Mouse (Mus musculus) heart, postnatal 0 days (tissue): ENCODE data around the gene Pip4k2a. TPM values are rescaled to one million over a fixed set of nuclear protein-coding genes. Genes with fewer than 3 reads are reported as not detected.

Source experiments
- ATAC-seq: fragments of 200-750 bp; cut with Nextera tagmentation; 2 replicates; pipeline ENCODE4 v1.8.0; 2017; ENCODE audit warnings: low read depth, moderate number of reproducible peaks, moderate library complexity; ENCODE audit not compliant: insufficient read depth
- DNase-seq: peaks from one replicate; pipeline ENCODE4 v3.0.0-alpha.2; 2016; ENCODE audit warnings: low spot score
- H3K27ac ChIP-seq: fragments of 300-500 bp; sonication (generic); 2 replicates; pipeline ENCODE4 v1.5.1; 2014; ENCODE audit warnings: low read depth, mild to moderate bottlenecking
- H3K27me3 ChIP-seq: fragments of 300-500 bp; sonication (generic); 2 replicates; pipeline ENCODE4 v1.6.1; 2014; ENCODE audit warnings: low read length, mixed read lengths; ENCODE audit not compliant: control insufficient read depth, insufficient read depth
- H3K36me3 ChIP-seq: fragments of 300-500 bp; sonication (generic); replicated peaks from 2 replicates; pipeline ENCODE4 v1.6.1; 2014; ENCODE audit warnings: low read length, mixed read lengths; ENCODE audit not compliant: control insufficient read depth, insufficient read depth
- H3K4me1 ChIP-seq: fragments of 300-500 bp; sonication (generic); 2 replicates; pipeline ENCODE4 v1.6.1; 2014; ENCODE audit warnings: antibody characterized with exemption; ENCODE audit not compliant: control insufficient read depth, insufficient read depth
- H3K4me2 ChIP-seq: fragments of 300-500 bp; sonication (generic); 2 replicates; pipeline ENCODE4 v1.6.1; 2014; ENCODE audit warnings: low read depth, mild to moderate bottlenecking, low read length, moderate library complexity
- H3K4me3 ChIP-seq: fragments of 300-500 bp; sonication (generic); 2 replicates; pipeline ENCODE4 v1.5.1; 2014; ENCODE audit warnings: low read depth, low read length
- H3K9ac ChIP-seq: fragments of 300-500 bp; sonication (generic); replicated peaks from 2 replicates; pipeline ENCODE4 v1.6.1; 2014; ENCODE audit warnings: low read depth, low read length, mixed read lengths
- H3K9me3 ChIP-seq: fragments of 300-500 bp; sonication (generic); replicated peaks from 2 replicates; pipeline ENCODE4 v1.6.1; 2016; ENCODE audit warnings: low read length; ENCODE audit not compliant: control insufficient read depth
- CTCF ChIP-seq: IDR thresholded peaks from 2 replicates; pipeline ENCODE4 v1.5.1; 2016; ENCODE audit warnings: antibody characterized with exemption, control low read depth, low read depth
- EP300 ChIP-seq: IDR thresholded peaks from 2 replicates; pipeline ENCODE4 v1.6.1; 2016; ENCODE audit warnings: antibody characterized with exemption, low read depth
- WGBS: fragments of 180-500 bp; shearing (Covaris S2); extraction: QIAGEN DNeasy Blood & Tissue Kit; methylation state at CpG from one replicate; pipeline ENCODE4 v1.1.7; 2014; 5-methylcytosine and 5-hydroxymethylcytosine counted together
- polyA plus RNA-seq: library from polyadenylated mRNA; unstranded; fragments of >200 nt; fragmentation: Nextera tagmentation; extraction: Ambion mirVana; gene quantifications from 2 replicates; pipeline ENCODE4 v1.2.1, GENCODE M21; 2015
- total RNA-seq: library from RNA; depleted of rRNA; stranded (reverse); fragments of >200 nt; gene quantifications from 2 replicates; pipeline ENCODE4 v1.2.3, GENCODE M21; 2014; ENCODE audit warnings: low replicate concordance

Pip4k2a gene
- total and polyA plus RNA-seq, 2 experiments from 2014 or later = 1.3 to 2.7 TPM

DNA sequence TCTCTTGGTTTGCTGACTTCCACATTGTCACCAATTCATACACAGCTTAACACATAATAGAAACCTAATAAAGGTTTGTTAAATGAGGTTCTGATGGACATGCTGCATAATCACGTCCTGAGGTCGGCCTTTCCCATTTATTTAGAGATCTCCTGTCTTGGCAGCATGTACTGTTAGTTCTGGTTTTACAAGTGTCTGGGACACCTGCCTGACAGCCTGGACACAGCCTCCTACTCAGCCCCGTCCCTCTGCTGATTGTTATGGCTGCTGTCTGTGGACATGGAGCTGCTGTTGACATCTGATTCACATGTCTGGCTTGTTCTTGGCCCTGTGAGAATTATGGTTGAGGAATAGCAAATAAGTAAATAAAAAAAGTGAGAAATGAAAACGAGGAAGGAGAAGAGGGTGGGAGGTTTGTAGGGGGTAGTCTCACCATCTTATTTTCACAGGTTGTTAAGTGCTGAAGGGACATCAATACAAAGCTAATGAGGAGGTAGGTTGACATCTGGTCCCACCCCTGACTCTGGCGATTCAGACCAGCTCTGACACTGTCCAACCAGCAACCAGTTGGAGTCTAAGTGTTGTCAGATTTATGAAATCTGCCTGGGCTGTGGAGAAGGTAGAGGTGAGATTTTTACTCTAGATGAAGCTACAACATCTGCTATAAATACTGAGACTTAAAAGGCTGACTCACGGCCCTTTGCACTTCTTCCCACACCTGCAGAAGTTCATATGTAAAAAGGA, 166.7 kb downstream of the Pip4k2a start:
- no peak overlapping the region for H3K9ac ChIP-seq
- DNase-seq (peak; percentile 65), ATAC-seq (peak; percentile 82)
- no peak overlapping the region for H3K4me2 ChIP-seq
- no peak overlapping the region for H3K4me3 ChIP-seq
- TF ChIP-seq EP300 = no peak
- TF ChIP-seq CTCF = no peak
- peaks cover 10% of the 10 kb centered on the region; the same call in 1 of the 2 replicates for H3K4me1 ChIP-seq
- 35% methylated on average over 6 of the region's 6 CpGs for WGBS
- H3K27me3 ChIP-seq = no peaks in the 10 kb centered on the region
- no peaks in the 10 kb centered on the region for H3K9me3 ChIP-seq
- peak overlapping the region; percentile 64 for H3K27ac ChIP-seq
- no peaks in the 10 kb centered on the region for H3K36me3 ChIP-seq

GRCm38 (mm10) chr2:18822711-18823110, 175.2 kb downstream of the Pip4k2a start:
- no peak for TF ChIP-seq EP300
- TF ChIP-seq CTCF = no peak
- Histone ChIP-seq H3K36me3 (no peaks in the 10 kb centered on the region), H3K9ac (no peak overlapping the region), H3K27me3 (no peaks in the 10 kb centered on the region), H3K4me3 (no peak overlapping the region), H3K27ac (no peak overlapping the region), H3K4me2 (peak overlapping the region; percentile 33; the same call in 1 of the 2 replicates), H3K9me3 (no peaks in the 10 kb centered on the region), H3K4me1 (peaks cover 17% of the 10 kb centered on the region)
- 22% methylated on average over 9 of the region's 9 CpGs for WGBS
- ATAC-seq (peak; percentile 82), DNase-seq (peak; percentile 57)

- ATAC-seq = peak; percentile 53
- Histone ChIP-seq H3K36me3 (no peaks in the 10 kb centered on the region), H3K4me3 (peak overlapping the region; percentile 31), H3K9me3 (no peaks in the 10 kb centered on the region), H3K4me2 (peak overlapping the region; percentile 56), H3K4me1 (peaks cover 17% of the 10 kb centered on the region), H3K27ac (peak overlapping the region; percentile 73), H3K27me3 (no peaks in the 10 kb centered on the region), H3K9ac (peak overlapping the region; percentile 48; the same call in 1 of the 2 replicates)
- WGBS = 58% methylated on average over 18 of the region's 18 CpGs
- TF ChIP-seq EP300 (no peak), CTCF (no peak)
- peak; percentile 66 for DNase-seq
These were observed 176.2 kb downstream of the Pip4k2a start for GRCm38 (mm10) chr2:18821451-18822379.

DNA sequence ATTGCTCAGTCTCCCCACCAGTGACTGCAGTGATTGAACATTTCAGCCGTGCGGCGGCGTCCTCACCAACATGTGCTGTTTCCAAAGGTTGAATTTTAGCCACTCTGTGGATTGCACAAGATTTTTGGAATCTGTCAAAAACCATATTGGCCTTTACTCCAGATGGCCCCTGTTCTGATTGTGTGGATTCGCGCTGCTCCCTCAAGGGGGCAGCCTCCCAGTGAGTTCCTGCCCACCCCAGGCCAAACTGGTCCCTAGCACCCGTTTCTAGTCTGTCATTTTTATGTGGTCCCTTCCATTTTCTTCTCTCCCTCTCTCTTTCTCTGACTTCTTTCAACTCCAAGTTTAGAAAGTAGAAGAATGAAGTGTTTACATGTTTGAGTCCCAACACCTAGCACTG, 178.4 kb downstream of the Pip4k2a start:
- Histone ChIP-seq H3K27me3 (no peaks in the 10 kb centered on the region), H3K4me3 (no peak overlapping the region), H3K9me3 (no peaks in the 10 kb centered on the region), H3K9ac (no peak overlapping the region), H3K4me1 (peaks cover 17% of the 10 kb centered on the region), H3K4me2 (no peak overlapping the region), H3K27ac (no peak overlapping the region), H3K36me3 (no peaks in the 10 kb centered on the region)
- no peak for ATAC-seq
- TF ChIP-seq EP300 (no peak), CTCF (no peak)
- DNase-seq = no peak
- WGBS = 74% methylated on average over 7 of the region's 7 CpGs

- TF ChIP-seq CTCF (no peak), EP300 (no peak)
- Histone ChIP-seq H3K4me3 (no peak overlapping the region), H3K9me3 (no peaks in the 10 kb centered on the region), H3K4me1 (no peaks in the 10 kb centered on the region), H3K36me3 (no peaks in the 10 kb centered on the region), H3K9ac (no peak overlapping the region), H3K27ac (no peak overlapping the region), H3K27me3 (no peaks in the 10 kb centered on the region), H3K4me2 (no peak overlapping the region)
- WGBS = 82% methylated on average over 2 of the region's 2 CpGs
- no peak for DNase-seq
- ATAC-seq = no peak
These were observed 181.9 kb downstream of the Pip4k2a start for GRCm38 (mm10) chr2:18816036-18816435.
